Mouse (Mus musculus) Muller cell, postnatal 12 days (primary cell): ENCODE data around the gene 6330409D20Rik.
A peak's percentile ranks its signal among the peaks of the same experiment; 100 is the strongest.

Source experiments
- DNase-seq: peaks from one replicate; pipeline ENCODE4 v3.0.0-alpha.2; 2015; ENCODE audit errors: inconsistent ontology term

6330409D20Rik gene

DNA sequence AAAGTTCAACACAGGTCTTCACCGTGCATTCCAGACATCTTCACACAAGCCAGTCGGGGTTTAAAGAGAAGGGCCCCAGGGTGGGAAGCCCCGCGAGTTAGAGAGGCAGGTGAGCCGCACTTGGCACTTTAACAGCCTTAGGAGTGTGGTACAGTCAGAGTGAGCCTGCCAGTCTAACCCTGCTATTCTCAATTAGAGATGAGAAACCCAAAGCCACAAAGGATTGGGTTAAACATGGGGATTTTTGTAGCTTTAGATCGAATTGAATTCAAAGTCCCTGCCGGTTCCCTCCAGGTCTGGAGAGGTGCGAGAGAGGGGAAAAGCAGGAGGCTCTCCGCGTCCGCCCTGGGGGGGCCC is at the start of gene 6330409D20Rik:
Gene 6330409D20Rik (minus strand): TSS at position 101 of the 357 bp plus-strand sequence.
- DNase-seq: no peak

DNA sequence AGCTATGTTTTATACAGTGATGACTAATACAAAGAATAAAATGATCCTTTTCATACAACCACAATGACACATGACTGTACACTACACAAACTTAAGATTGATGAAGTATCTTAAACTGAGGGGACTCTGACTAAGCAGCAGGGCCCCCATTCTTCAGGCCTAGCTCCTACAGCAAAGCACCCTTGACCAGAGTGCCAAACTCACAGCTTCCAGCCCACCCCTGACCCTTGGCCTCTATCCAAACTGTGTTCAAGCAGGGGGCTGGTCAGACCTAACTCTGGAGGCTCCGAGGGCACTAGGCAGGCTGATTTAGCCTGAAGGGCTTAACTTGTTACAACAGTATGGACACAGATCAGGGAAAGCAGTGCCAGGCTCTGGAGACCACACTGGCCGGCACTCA is 47.8 kb upstream of the 6330409D20Rik start:
- no peak for DNase-seq

- DNase-seq: no peak
Observed at GRCm38 (mm10) chr2:32787176-32787575, 46.4 kb upstream of the 6330409D20Rik start.

DNA sequence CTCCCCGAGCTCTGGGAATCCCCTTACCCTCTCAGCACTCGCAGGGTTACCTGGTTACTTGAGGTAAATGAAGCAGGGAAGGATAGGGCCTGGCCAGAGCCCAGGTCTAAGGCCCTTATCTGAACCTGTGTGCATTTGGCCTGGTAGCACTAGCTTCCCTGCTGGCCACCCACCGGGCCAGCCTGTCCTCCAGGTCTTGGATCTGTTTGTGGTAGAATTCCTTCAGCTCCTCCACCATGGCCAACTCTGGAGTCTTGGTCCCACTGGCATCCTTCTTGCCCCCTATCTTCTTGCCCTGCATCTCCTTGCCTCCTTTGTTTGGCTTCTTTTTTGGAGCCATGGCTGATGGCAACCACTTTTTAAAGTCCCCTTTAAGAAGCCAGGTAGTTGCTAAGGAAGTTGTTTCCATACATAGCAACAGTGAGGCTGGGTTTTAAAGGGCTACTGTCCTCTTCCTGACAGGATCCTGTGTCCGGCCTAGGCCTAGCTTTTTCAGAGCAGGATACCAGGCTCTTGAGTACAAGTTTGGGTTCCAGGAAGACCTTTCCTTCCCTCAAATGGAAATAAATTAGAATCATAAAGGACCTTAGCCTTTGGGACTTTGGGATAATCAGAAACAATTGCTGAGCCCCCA is 43.3 kb upstream of the 6330409D20Rik start, which contains the start of gene Cfap157:
Gene Cfap157 (minus strand): TSS at position 381 of the 634 bp plus-strand sequence.
- DNase-seq: peak; percentile 46

DNA sequence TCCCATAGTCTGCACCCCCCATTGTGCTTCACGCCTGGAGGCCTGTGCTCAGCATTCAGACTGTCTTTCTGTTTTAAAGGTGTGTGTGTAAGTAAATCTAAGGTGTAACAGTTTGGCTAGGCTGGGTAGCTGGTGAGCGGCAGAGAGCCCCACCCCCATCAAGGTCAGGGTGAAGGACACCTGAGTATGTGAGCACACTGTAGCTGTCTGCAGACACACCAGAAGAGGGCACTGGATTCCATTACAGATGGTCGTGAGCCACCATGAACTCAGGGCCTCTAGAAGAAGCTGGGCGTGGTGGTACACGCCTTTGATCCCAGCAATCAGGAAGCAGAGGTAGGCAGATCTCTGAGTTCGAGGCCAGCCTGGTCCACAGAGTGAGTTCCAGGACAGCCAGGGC is 40.9 kb upstream of the 6330409D20Rik start:
- no peak for DNase-seq

- no peak for DNase-seq
Observed at GRCm38 (mm10) chr2:32779714-32780113, 38.9 kb upstream of the 6330409D20Rik start.

DNA sequence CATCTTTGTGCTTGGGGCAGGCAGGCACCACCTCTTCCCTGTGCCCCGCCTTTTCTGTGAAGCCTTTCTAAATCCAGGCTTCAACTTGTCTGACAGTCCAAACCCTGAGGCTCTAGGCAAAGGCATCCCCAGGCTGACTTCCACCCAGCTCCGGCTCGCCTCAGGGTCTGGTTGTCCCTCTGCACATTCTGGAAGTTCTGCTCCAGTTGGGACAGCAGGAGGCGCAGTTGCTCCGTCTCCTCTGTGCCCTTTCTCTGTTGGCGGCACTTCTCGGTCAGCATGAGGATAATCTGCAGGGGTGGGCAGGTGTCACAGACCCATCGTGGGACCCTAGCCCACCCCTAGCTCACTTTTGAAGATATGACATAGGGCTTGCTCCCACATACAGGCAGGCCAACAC is 38.3 kb upstream of the 6330409D20Rik start:
- DNase-seq: peak; percentile 54

GRCm38 (mm10) chr2:32778081-32778480 is 37.3 kb upstream of the 6330409D20Rik start:
- DNase-seq: no peak

DNA sequence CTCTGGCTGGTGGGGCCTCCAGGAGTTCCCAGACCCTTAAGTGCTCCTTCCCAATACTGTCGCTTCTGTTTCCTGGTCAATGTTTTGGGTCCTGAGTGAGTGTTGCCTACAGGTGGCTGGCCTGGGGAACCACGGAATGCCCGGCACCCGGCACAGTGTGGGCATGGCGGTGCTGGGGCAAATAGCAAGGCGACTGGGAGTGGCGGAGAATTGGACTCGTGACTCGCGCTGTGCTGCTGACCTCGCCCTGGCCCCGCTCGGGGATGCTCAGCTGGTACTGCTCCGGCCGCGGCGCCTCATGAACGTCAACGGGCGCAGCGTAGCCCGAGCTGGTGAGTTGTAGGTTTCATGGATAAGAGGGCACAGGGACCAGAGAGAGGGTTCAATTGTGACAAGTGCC is 35.4 kb upstream of the 6330409D20Rik start:
- DNase-seq: peak; percentile 76

DNA sequence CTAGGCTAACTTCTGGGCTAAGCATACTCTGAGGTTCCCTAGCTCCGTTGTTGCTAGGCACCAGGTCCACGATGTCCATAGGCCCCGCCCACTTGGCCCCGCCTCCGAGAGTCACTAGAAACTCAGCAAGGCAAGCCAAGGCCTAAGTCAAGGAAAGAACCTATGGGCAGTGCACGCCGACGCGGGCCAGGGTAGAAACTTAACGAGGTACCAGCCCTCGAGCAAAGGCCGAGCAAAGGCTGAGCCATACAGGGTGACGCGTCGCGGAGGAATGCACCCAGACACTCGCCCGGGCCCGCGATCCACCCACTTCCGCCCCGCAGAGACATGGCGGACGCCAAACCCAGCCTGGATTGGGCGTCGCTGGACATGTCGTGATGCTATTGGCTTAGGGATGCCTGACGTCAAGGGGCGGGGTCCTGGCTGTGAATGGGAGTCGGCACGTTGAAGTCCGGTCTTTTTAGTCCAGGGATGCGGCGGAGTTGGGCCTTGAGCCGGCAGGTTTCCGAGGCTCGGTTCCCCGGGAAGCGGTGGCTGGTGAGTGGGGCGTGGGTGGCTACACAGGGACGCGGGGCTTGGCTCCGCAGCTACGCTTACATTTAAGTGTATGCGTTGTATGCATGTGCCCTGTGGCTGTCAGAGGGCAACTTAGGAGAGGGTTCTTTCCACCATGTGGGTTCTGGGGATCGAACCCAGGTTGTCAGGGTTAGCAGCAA is 34.7 kb upstream of the 6330409D20Rik start, which contains the start of the genes Ttc16 and Ptrh1:
Gene Ttc16 (minus strand): TSS at position 275 of the 716 bp plus-strand sequence.
Gene Ptrh1 (plus strand): TSS at position 428 of the 716 bp plus-strand sequence.
- DNase-seq: peak; percentile 99

GRCm38 (mm10) chr2:32772626-32773279 is 31.9 kb upstream of the 6330409D20Rik start:
- DNase-seq: no peak

- DNase-seq: no peak
Observed at GRCm38 (mm10) chr2:32771886-32772285, 31.1 kb upstream of the 6330409D20Rik start.

DNA sequence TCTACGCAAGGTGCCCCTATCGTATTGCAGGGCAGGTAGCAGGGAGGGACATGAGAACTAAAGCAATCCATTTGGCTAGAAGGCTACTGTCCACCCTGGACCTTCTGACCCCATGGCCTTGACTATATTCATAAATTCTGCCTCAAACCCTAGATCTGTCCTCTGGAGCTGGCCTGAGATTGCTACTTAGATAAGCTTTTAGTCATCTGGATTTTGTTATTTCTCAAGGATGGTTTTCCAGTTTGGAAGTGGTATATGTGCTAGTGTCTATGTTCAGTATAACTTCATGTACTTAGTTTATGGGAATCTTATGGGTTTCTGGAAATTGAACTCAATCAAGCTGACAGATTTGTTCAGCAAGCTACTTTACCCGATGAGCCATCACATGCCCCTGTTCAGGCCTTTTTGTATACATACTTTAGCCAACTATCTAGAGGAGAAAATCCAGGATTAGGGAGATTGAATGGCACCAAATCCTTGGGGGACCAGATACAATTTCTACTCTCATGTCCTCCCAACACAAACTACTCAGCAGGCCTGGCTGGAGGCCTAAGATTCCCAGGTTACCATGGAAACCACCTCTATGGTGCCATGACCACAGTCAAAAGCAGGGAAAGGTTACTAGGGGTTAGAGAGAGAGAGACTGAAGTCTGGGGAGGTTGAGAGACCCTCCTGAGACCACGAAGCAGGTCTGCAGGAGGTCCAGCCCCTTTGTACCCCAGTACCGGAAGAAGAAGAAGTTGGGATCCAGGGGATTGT is 28.7 kb upstream of the 6330409D20Rik start:
- DNase-seq: no peak

DNA sequence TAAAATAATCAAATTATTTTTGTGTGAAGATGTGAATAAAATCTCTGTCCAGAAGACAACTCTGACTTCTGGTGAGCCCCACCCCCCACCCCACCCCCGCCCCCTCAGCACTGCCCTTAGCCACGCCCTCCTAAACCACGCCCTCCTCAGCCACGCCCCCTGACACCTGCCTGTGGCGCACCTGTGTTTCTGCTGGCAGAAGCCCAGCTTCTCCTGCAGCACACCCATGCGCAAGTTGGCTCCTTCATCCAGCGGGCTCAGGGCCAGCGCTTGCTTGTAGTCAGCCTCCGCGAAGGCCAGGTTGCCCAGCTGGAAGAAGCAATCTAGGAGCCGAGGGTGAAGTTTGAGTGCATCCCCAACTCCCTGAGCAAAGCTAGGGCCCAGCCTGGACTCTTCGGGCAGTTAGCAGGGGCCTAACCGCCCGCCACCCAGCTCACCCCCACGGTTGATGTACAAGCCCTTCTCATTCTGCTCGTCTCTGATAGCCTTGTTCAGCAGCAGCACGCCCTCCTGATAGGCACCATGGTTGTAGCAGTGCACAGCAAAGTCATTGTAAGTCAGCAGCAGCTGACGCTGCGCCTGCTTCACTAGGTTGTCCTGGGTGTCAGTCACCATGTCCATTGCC is 28.0 kb upstream of the 6330409D20Rik start:
- DNase-seq: no peak

DNA sequence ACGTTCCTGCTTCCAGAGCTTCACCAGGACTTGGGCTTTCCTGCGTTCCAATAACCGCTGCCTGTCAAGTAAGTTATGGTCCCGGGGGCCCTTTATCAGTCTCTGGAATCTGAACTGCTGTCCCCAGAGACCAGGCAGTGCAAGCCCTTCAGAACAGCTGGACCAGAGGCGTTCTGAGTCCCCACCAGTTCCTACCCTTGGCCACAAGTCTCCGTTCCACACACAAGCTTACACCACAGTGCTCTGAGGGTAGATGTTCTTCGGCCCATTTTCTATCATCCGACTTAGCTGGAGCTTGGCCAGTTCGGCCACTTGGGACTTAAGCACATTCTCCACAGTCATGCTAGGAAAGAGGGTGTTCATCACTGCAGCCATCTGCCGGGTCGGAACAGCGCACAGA is 26.4 kb upstream of the 6330409D20Rik start:
- DNase-seq: no peak

DNA sequence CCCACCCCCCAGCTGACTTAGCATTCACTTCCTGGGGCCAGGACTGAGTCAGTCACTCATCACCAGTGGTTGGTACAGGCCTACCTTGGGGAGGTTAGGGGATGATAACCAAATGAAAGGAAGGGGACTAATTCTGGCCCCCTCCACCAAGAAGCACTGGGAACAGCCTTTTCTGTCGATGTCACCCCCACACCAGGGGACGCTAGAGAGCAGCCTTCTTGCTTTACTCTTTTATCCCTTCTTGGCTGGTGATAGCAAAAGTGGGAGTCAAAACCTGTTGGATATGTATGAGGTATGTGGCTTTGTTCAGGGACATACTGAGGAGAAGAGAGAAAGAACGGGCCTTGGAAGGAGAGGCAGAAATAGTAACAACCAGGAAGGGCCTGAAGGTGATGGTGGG is 22.5 kb upstream of the 6330409D20Rik start:
- no peak for DNase-seq

- DNase-seq: peak; percentile 24
Observed at GRCm38 (mm10) chr2:32761859-32762258, 21.0 kb upstream of the 6330409D20Rik start.

GRCm38 (mm10) chr2:32761361-32761760 is 20.5 kb upstream of the 6330409D20Rik start:
- DNase-seq: no peak

GRCm38 (mm10) chr2:32759001-32759400 is 18.2 kb upstream of the 6330409D20Rik start:
- no peak for DNase-seq

DNA sequence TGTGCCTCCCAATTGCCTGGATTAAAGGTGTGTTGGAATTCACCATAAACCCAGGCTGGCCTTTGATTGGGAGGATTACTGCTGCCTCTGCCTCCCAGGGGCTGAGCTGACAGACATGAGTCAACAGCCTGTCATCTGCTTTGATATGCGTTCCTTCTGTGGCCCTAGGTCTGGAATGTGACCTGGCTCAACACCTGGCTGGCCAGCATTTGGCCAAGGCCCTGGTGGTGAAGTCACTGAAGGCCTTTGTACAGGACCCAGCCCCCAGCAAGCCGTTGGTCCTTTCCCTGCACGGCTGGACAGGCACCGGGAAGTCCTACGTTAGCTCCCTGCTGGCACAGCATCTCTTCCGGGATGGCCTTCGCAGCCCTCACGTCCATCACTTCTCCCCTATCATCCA is 17.7 kb upstream of the 6330409D20Rik start:
- no peak for DNase-seq

- DNase-seq: peak; percentile 99
Observed at GRCm38 (mm10) chr2:32757056-32757845, 16.4 kb upstream of the 6330409D20Rik start, which contains the start of gene Tor2a. Gene Tor2a, plus strand, starts transcription at chr2:32757234.
